Mouse (Mus musculus) midbrain, embryonic 13.5 days (tissue): ENCODE measurements at regions not wholly inside any gene's neighbourhood (a gene's known extent, or its start where the extent isn't known, plus 50 kb on each side); places are given as distances from the start of the nearest gene placed in this dataset.

Source experiments
- ATAC-seq: fragments of 200-750 bp; cut with Nextera tagmentation; 2 replicates; pipeline ENCODE4 v1.8.0; 2017; ENCODE audit warnings: mild to moderate bottlenecking, moderate TSS enrichment, moderate library complexity
- H3K27ac ChIP-seq: fragments of 300-500 bp; sonication (generic); 2 replicates; pipeline ENCODE4 v1.5.1; 2015; ENCODE audit warnings: inconsistent platforms, mild to moderate bottlenecking, moderate library complexity
- H3K27me3 ChIP-seq: fragments of 300-500 bp; sonication (generic); 2 replicates; pipeline ENCODE4 v1.6.1; 2015; ENCODE audit warnings: mild to moderate bottlenecking, inconsistent platforms
- H3K36me3 ChIP-seq: fragments of 300-500 bp; sonication (generic); 2 replicates; pipeline ENCODE4 v1.6.1; 2015; ENCODE audit warnings: mild to moderate bottlenecking, inconsistent platforms
- H3K4me1 ChIP-seq: fragments of 300-500 bp; sonication (generic); replicated peaks from 2 replicates; pipeline ENCODE4 v1.6.1; 2015; ENCODE audit warnings: inconsistent platforms
- H3K4me2 ChIP-seq: fragments of 300-500 bp; sonication (generic); replicated peaks from 2 replicates; pipeline ENCODE4 v1.6.1; 2015; ENCODE audit warnings: moderate library complexity, mild to moderate bottlenecking, inconsistent platforms
- H3K4me3 ChIP-seq: fragments of 300-500 bp; sonication (generic); replicated peaks from 2 replicates; pipeline ENCODE4 v1.5.1; 2015; ENCODE audit warnings: mild to moderate bottlenecking, inconsistent platforms
- H3K9ac ChIP-seq: fragments of 300-500 bp; sonication (generic); replicated peaks from 2 replicates; pipeline ENCODE4 v1.6.1; 2015; ENCODE audit warnings: mild to moderate bottlenecking, inconsistent platforms
- H3K9me3 ChIP-seq: fragments of 300-500 bp; sonication (generic); 2 replicates; pipeline ENCODE4 v1.6.1; 2016; ENCODE audit warnings: mild to moderate bottlenecking, inconsistent platforms
- WGBS: fragments of 180-500 bp; shearing (Covaris S2); methylation state at CpG from one replicate; pipeline ENCODE4 v1.1.7; 2015; 5-methylcytosine and 5-hydroxymethylcytosine counted together

DNA sequence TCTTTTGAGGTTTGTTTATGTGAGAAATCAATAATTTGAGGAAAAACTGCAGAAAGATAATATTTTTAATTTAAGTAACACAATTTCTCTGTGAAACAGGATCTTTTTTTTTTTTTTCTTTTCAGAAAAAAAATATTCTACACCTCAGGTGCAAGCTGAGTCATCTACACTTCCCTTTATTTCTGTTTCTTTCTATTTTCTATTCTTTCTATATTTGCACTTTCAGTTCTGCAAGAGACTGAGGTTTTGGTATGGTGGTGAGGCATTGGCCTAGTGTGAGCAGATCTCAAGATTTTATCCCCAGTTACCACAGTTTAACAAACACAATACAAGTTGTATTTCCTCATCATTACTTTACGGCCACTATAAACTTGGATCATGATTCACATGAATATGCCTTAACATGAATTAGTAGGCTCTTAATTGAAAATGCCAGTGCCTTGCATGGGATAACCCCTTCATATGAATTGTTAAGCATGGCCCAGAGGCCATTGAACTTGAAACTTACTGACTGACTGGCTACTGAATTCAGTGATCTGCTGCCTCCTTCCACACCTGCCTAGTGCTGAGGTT lies 1278.1 kb downstream of the Stim2 start:
- no peak for ATAC-seq
- no peaks in the 10 kb centered on the region for H3K9me3 ChIP-seq
- WGBS, result 98% methylated on average over 1 of the region's 1 CpGs

DNA sequence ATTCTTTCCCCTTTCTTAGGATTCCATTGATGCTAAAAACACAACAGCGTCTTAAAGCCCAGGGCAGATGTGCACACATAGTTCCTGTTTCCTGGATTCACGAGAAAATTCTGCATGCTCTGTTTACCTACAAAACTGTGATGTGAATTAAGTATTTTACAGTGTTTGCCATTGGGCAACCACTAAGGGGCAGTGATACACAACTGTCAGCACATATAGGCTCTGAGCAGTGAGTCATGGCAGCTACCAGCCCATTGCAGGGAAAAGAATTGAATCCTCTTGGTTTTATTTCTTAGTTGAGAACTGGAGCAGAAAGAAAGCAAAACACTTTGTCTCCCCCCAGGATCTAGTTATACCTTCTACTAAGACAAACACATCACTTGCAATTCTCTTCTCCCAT lies 1295.0 kb downstream of the Stim2 start:
- Histone ChIP-seq H3K9ac (no peak overlapping the region), H3K27me3 (no peaks in the 10 kb centered on the region), H3K36me3 (no peaks in the 10 kb centered on the region), H3K4me3 (no peak overlapping the region), H3K4me1 (no peaks in the 10 kb centered on the region; the same call in 1 of the 2 replicates), H3K4me2 (no peak overlapping the region), H3K9me3 (no peaks in the 10 kb centered on the region), H3K27ac (no peak overlapping the region)
- WGBS, result 60% methylated on average over 2 of the region's 2 CpGs
- ATAC-seq, result peak; percentile 73; the same call in 1 of the 2 replicates

More for the DNA sequence above, 1278.1 kb downstream of the Stim2 start:
- no peak overlapping the region for H3K4me3 ChIP-seq
- H3K9ac ChIP-seq, result no peak overlapping the region
- no peak overlapping the region for H3K4me2 ChIP-seq
- no peaks in the 10 kb centered on the region for H3K36me3 ChIP-seq
- no peak overlapping the region for H3K27ac ChIP-seq
- no peaks in the 10 kb centered on the region for H3K27me3 ChIP-seq
- no peaks in the 10 kb centered on the region for H3K4me1 ChIP-seq

DNA sequence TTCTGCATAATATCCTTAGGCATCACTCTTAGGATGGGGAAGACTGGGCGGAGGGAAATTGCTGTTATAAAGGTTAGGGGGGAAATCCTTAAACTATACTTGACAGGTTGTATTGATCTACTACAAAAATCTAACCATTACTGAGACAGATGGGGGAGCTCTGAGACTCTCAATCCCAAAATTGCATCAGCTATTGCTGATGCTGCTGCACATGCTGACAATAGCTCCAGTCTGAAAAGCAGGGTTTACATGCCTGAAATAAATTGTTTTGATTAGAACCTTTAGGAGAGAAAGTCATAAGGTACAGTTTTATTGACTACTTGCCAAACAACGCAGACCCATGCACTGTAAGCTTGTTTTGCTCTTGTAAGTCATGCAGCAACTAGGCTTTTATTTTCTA lies 1295.7 kb downstream of the Stim2 start:
- WGBS, result 62% methylated on average over 2 of the region's 2 CpGs
- H3K4me3 ChIP-seq, result no peak overlapping the region
- no peaks in the 10 kb centered on the region for H3K9me3 ChIP-seq
- H3K27me3 ChIP-seq, result no peaks in the 10 kb centered on the region
- H3K4me1 ChIP-seq, result no peaks in the 10 kb centered on the region; the same call in 1 of the 2 replicates
- H3K9ac ChIP-seq, result no peak overlapping the region
- H3K27ac ChIP-seq, result peak overlapping the region; percentile 51
- H3K36me3 ChIP-seq, result no peaks in the 10 kb centered on the region
- ATAC-seq, result peak; percentile 67
- H3K4me2 ChIP-seq, result no peak overlapping the region

DNA sequence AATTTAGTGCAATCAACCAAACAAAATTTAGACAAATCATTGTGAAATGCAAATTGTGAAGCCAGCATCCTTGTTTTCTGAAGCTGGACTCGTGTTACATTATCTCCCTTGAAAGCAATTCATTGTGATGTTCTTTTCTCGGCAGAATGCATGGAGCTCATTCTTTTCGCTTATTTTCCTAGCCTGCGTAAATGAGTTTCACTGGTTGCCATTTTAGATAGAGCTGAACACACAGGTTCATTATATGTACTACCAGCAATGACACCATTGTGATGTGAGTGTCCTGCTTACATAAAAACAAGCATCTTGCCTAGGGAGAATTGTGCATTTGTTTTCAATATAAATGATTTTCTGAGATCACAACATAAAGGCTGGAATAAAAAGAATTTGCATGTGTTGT lies 1296.5 kb downstream of the Stim2 start:
- Histone ChIP-seq H3K4me2 (no peak overlapping the region), H3K9ac (no peak overlapping the region), H3K27ac (peak overlapping the region; percentile 39; the same call in 1 of the 2 replicates), H3K9me3 (no peaks in the 10 kb centered on the region), H3K4me1 (no peaks in the 10 kb centered on the region; the same call in 1 of the 2 replicates), H3K27me3 (no peaks in the 10 kb centered on the region), H3K36me3 (no peaks in the 10 kb centered on the region), H3K4me3 (no peak overlapping the region)
- WGBS, result 37% methylated on average over 4 of the region's 4 CpGs
- ATAC-seq, result no peak

DNA sequence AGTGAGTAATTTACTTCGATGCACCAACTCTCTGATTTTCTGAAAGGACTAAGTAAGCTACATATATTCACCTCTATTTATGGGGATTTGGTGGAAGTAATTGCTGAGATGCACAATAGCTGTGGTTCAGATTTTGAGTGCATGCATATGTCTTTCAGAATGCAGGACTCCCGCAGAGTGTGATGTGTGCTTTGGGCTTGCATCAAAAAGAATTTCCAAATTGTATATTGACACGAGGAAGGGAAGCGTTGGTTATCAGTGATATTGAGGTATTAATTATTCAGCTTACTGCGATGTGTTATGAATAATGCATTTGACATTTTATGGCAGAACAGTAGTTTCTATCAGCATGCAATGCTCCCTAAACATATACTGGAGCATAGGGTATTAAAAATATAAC lies 1303.2 kb downstream of the Stim2 start:
- H3K9ac ChIP-seq, result no peak overlapping the region
- no peak overlapping the region for H3K4me3 ChIP-seq
- ATAC-seq, result peak; percentile 74
- no peaks in the 10 kb centered on the region for H3K9me3 ChIP-seq
- no peak overlapping the region; the same call in 1 of the 2 replicates for H3K27ac ChIP-seq
- WGBS, result 49% methylated on average over 5 of the region's 5 CpGs
- H3K4me1 ChIP-seq, result 0 out of 2 replicates have a peak, but pooled peaks cover 4% of the 10 kb centered on the region
- H3K36me3 ChIP-seq, result no peaks in the 10 kb centered on the region
- no peak overlapping the region for H3K4me2 ChIP-seq
- no peaks in the 10 kb centered on the region for H3K27me3 ChIP-seq

DNA sequence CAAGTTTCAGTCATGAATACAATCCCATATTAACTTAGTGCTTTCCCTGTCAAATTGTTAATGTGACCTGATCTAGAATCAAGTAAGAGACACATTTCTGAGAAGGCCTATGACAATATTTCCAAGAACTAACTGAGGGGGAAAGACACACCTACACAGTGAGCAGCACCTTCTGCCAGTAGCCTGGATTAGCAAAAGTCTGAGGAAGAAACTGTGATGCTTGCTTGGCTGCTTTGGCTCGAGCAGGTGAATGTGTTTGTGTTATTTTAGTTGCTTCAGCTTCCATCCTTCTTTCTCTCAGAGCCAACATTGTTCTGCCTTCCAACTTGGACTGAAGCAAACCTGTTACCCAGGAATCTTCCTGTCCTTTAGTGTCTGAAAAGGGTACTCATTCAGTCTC lies 1347.7 kb downstream of the Stim2 start:
- Histone ChIP-seq H3K27me3 (no peaks in the 10 kb centered on the region), H3K9me3 (no peaks in the 10 kb centered on the region), H3K27ac (no peak overlapping the region), H3K4me1 (no peaks in the 10 kb centered on the region), H3K9ac (no peak overlapping the region), H3K36me3 (no peaks in the 10 kb centered on the region), H3K4me3 (no peak overlapping the region), H3K4me2 (no peak overlapping the region)
- ATAC-seq, result no peak
- WGBS, result 79% methylated on average over 1 of the region's 1 CpGs

DNA sequence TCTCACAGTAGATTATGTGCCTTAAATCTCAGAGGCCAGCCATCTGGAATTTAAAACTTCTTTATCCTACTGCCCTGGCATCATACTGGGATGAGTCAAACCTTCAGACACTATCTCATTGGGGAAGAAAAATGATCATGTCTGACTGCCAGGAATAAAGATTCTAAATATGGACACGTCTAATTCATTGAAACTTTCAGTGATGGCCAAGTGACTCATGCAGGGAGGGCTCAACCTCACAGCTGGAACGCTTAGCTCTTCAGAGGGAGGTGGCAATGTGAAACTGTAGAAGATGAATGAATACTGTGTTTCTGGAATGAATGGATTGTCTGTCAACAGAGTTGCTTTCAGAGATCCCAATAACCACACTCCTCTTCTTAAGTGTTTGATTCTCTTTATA lies 1357.2 kb downstream of the Stim2 start:
- no peaks in the 10 kb centered on the region for H3K4me1 ChIP-seq
- no peaks in the 10 kb centered on the region for H3K9me3 ChIP-seq
- WGBS, result 28% methylated on average over 2 of the region's 2 CpGs
- no peak overlapping the region for H3K4me3 ChIP-seq
- H3K4me2 ChIP-seq, result no peak overlapping the region
- H3K27me3 ChIP-seq, result no peaks in the 10 kb centered on the region
- ATAC-seq, result no peak
- H3K36me3 ChIP-seq, result no peaks in the 10 kb centered on the region
- H3K9ac ChIP-seq, result no peak overlapping the region
- no peak overlapping the region for H3K27ac ChIP-seq

DNA sequence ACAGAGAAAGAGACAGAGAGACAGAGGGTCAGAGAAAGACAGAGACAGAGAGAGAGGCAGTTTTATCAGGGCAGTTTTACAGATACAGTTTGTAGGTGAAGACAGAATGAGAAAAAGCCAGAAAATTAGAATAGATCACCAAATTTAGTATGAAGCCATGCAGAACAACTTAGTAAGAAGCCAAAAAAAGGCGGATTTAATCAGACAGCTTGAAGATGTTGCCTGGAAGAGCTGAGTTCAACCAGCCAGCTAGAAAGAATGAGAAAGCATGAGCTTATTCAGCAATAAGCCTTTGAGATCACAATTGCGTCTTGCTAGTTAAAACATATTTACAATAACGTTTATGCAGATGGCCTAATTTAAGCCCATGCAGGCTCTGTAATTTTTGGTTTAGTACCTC lies 1376.0 kb downstream of the Stim2 start:
- Histone ChIP-seq H3K9ac (no peak overlapping the region), H3K4me1 (no peaks in the 10 kb centered on the region), H3K9me3 (no peaks in the 10 kb centered on the region), H3K36me3 (no peaks in the 10 kb centered on the region), H3K4me3 (no peak overlapping the region), H3K27me3 (no peaks in the 10 kb centered on the region), H3K4me2 (no peak overlapping the region), H3K27ac (no peak overlapping the region)
- no peak for ATAC-seq
- WGBS, result 88% methylated on average over 3 of the region's 3 CpGs

DNA sequence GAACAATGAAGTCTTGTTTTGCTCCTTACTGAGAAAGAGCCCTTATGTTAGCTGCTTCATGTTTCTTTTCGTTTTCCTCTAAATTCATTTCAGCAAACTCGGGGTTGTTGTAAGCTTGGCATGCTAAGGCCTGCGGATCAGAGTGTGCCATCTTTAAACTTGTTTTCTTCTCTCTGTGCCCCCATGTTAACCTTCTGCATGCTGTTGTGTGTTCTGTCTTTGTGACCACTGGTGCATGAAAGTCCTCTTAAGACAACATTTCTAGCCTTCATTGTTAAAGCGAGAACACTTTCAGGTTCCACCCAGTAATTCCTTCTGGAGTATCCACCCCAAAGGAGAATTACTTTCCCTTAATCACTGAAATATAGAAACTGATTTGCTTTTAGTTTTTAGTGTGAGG lies 1392.5 kb downstream of the Stim2 start:
- no peak overlapping the region for H3K4me3 ChIP-seq
- H3K9ac ChIP-seq, result no peak overlapping the region

DNA sequence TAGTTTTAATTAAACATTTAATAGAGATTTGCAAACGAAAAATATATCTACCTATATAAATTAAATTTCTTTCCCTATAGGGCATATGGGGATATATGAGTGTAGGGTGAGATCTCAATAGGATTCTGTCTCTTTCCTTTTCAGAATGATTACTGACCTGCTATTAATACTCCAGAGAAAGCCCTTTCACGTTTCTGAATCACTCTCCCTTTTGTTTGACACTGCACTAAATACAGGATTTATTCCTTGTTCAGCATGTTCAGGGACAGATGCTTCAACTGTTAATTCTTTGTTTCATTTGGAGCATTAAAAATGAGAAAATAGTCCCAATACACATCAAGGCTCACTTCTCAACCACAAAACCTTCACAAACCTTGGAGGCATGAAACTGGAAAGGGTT lies 1397.7 kb downstream of the Stim2 start:
- Histone ChIP-seq H3K27ac (no peak overlapping the region), H3K4me3 (no peak overlapping the region), H3K4me1 (peaks cover under 1% of the 10 kb centered on the region; the same call in 1 of the 2 replicates), H3K36me3 (no peaks in the 10 kb centered on the region), H3K9ac (no peak overlapping the region), H3K9me3 (no peaks in the 10 kb centered on the region), H3K4me2 (no peak overlapping the region), H3K27me3 (no peaks in the 10 kb centered on the region)
- WGBS, result 30% methylated on average over 2 of the region's 2 CpGs
- ATAC-seq, result no peak

More for the DNA sequence above, 1392.5 kb downstream of the Stim2 start:
- 5% methylated on average over 4 of the region's 4 CpGs for WGBS
- peaks cover 15% of the 10 kb centered on the region for H3K4me1 ChIP-seq
- H3K36me3 ChIP-seq, result no peaks in the 10 kb centered on the region
- ATAC-seq, result no peak
- H3K27me3 ChIP-seq, result no peaks in the 10 kb centered on the region
- no peak overlapping the region for H3K4me2 ChIP-seq
- no peak overlapping the region for H3K27ac ChIP-seq
- no peaks in the 10 kb centered on the region for H3K9me3 ChIP-seq

DNA sequence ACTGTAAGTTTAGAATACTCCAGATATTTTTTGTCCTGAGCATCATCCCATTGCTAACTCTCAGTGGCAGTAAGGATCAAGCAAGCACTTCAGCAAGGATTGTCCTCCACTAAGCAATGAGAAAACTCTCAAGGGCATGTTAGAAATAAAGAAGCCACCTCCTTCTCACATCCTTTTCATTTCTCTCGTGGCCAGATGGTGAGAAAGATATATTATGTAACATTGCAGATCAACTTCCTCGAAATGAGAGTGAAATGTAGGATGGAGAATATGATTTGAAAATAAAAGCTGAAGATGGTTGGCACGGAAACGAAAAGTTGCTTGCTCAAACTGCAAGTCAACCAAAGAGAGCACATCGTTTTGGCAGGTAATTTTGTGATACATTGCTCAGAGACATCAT lies 1417.8 kb downstream of the Stim2 start:
- no peak for ATAC-seq
- Histone ChIP-seq H3K4me2 (no peak overlapping the region), H3K9me3 (no peaks in the 10 kb centered on the region), H3K27me3 (no peaks in the 10 kb centered on the region), H3K36me3 (no peaks in the 10 kb centered on the region), H3K9ac (no peak overlapping the region), H3K4me1 (no peaks in the 10 kb centered on the region), H3K4me3 (no peak overlapping the region), H3K27ac (no peak overlapping the region)
- WGBS, result 81% methylated on average over 5 of the region's 5 CpGs

DNA sequence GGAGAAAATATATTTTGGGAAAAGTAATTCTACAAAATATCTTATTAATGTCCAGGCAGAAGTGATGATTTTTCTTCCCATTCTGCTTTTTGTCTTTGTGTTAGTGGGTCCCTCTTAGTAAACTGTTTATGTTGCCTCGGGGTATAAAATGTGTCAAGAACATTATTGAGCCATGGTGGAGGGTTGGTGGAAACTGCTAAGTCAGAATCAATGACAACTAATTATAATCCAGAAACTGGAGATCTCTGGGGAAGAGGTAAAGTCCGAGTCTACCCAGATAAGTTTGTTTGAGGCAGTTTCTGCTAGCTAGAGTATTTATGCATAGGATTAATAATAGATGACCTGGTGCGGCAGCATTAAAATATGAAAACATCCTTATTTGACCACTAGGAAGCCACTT lies 1440.9 kb downstream of the Stim2 start:
- Histone ChIP-seq H3K27ac (no peak overlapping the region), H3K27me3 (no peaks in the 10 kb centered on the region), H3K4me3 (no peak overlapping the region), H3K9ac (no peak overlapping the region), H3K36me3 (no peaks in the 10 kb centered on the region), H3K9me3 (no peaks in the 10 kb centered on the region), H3K4me1 (no peaks in the 10 kb centered on the region), H3K4me2 (no peak overlapping the region)
- 0 out of 2 replicates have a peak, but pooled peaks have one; percentile 40 for ATAC-seq
- WGBS, result 69% methylated on average over 3 of the region's 3 CpGs

DNA sequence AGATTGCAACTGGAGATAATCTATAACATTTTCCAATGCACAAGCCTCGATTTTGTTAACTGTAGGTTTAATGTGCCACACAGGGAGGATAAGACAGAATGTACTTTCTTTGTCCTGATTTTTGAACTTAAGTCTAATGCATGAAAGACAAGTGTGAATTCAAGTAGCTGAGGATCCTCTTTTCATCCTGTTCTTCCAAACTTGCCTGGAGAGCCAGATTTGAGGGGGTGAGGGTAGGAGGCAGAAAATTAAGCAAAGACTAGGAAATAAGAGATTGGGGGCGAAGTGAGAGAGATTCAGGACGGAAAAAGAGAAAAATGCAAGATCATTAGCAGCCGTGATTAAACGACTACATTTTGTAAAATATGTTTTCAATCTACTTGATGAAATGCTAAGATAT lies 1450.8 kb downstream of the Stim2 start:
- no peak overlapping the region for H3K4me3 ChIP-seq
- H3K27ac ChIP-seq, result no peak overlapping the region
- no peak for ATAC-seq
- H3K27me3 ChIP-seq, result no peaks in the 10 kb centered on the region
- no peaks in the 10 kb centered on the region for H3K36me3 ChIP-seq
- no peaks in the 10 kb centered on the region for H3K4me1 ChIP-seq
- H3K9me3 ChIP-seq, result no peaks in the 10 kb centered on the region
- no peak overlapping the region for H3K9ac ChIP-seq
- 86% methylated on average over 5 of the region's 5 CpGs for WGBS
- H3K4me2 ChIP-seq, result no peak overlapping the region
